Mouse (Mus musculus) liver, postnatal 0 days (tissue): Measurements from ENCODE around the gene Nde1.

ENCODE experiments used
- CTCF ChIP-seq: sonication (generic); IDR thresholded peaks from 2 replicates; pipeline ENCODE4 v1.5.1; 2016; ENCODE audit warnings: antibody characterized with exemption, low read depth
- EP300 ChIP-seq: IDR thresholded peaks from 2 replicates; pipeline ENCODE4 v1.6.1; 2016; ENCODE audit warnings: antibody characterized with exemption, low read depth, mild to moderate bottlenecking

DNA sequence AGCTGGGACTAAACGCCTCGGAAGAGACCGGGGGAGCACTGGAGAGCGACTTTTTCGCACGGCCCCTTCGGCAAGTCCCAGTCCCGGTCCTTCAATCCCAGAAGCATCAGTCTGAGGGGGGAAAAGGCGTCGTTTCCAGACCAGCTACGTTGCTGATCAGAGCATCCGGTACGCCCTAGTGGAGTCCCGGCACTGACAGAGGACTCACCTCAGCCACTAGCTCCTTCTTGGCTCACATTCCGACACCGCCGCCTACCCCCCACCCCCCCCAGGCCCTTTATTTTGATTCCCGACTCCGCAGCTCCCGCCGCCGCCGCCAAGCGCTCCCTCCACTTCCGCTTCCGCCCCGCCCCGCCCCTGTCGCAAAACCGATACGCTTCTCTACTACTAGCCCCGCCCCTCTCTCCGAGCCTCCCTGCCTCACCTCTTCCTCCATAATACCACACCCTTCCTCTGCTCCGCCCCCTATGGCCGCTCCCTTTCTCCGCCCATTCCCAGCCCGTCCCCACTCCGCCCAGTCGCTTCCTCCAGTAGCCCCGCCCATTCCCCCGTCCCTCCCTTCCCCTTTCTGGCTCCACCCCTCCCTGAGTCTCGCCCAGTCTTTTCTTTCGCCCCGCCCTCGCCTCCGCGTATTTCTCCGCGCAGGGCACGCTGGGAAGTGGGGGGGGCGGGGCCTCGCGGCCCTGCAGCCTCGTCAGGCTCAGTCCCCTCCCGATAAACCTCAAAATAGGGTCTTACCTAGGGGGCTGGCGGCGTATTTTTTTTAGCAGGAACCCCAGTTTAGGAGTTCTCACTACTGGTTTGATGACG, 3.9 kb upstream of the Nde1 start:
- TF ChIP-seq CTCF (no peak; the same call in 1 of the 2 replicates), EP300 (peak; percentile 9; the same call in 1 of the 2 replicates)
